Mouse (Mus musculus) forebrain, embryonic 14.5 days (tissue): ENCODE measurements around the gene Prss57. TPM values are rescaled to one million over a fixed set of nuclear protein-coding genes. Genes with fewer than 3 reads are reported as not detected.

Experiments used
- ATAC-seq: fragments of 200-750 bp; cut with Nextera tagmentation; 2 replicates; pipeline ENCODE4 v1.8.0; 2017; ENCODE audit warnings: mild to moderate bottlenecking, moderate library complexity
- DNase-seq: peaks from one replicate; pipeline ENCODE4 v3.0.0-alpha.2; 2015; ENCODE audit warnings: low spot score
- H3K27ac ChIP-seq: fragments of 300-500 bp; sonication (generic); 2 replicates; pipeline ENCODE4 v1.5.1; 2014; ENCODE audit warnings: low read depth, mild to moderate bottlenecking, control low read depth, low read length, moderate library complexity
- H3K27me3 ChIP-seq: fragments of 300-500 bp; sonication (generic); replicated peaks from 2 replicates; pipeline ENCODE4 v1.6.1; 2014; ENCODE audit warnings: low read length, control low read depth, mixed read lengths; ENCODE audit not compliant: control insufficient read depth, insufficient read depth
- H3K36me3 ChIP-seq: fragments of 300-500 bp; sonication (generic); 2 replicates; pipeline ENCODE4 v1.6.1; 2014; ENCODE audit warnings: low read length, control low read depth; ENCODE audit not compliant: control insufficient read depth, insufficient read depth
- H3K4me1 ChIP-seq: fragments of 300-500 bp; sonication (generic); 2 replicates; pipeline ENCODE4 v1.6.1; 2014; ENCODE audit warnings: antibody characterized with exemption, low read length, control low read depth; ENCODE audit not compliant: control insufficient read depth, insufficient read depth
- H3K4me2 ChIP-seq: fragments of 300-500 bp; sonication (generic); 2 replicates; pipeline ENCODE4 v1.6.1; 2014; ENCODE audit warnings: mild to moderate bottlenecking, control low read depth, low read length
- H3K4me3 ChIP-seq: fragments of 300-500 bp; sonication (generic); 2 replicates; pipeline ENCODE4 v1.5.1; 2014; ENCODE audit warnings: low read depth, low read length, control low read depth
- H3K9ac ChIP-seq: fragments of 300-500 bp; sonication (generic); 2 replicates; pipeline ENCODE4 v1.6.1; 2014; ENCODE audit warnings: mild to moderate bottlenecking, low read length, control low read depth, moderate library complexity
- H3K9me3 ChIP-seq: fragments of 300-500 bp; sonication (generic); replicated peaks from 2 replicates; pipeline ENCODE4 v1.6.1; 2016; ENCODE audit warnings: low read length, control low read depth, mixed read lengths; ENCODE audit not compliant: control insufficient read depth
- WGBS: fragments of 180-500 bp; shearing (Covaris S2); extraction: QIAGEN DNeasy Blood & Tissue Kit; methylation state at CpG from one replicate; pipeline ENCODE4 v1.1.7; 2014; 5-methylcytosine and 5-hydroxymethylcytosine counted together
- polyA plus RNA-seq: library from polyadenylated mRNA; unstranded; fragments of >200 nt; fragmentation: Nextera tagmentation; extraction: Ambion mirVana; gene quantifications from 2 replicates; pipeline ENCODE4 v1.2.1, GENCODE M21; 2014

Prss57 gene
- polyA plus RNA-seq, 1 experiment from 2014 or later = 0.37 TPM

- Histone ChIP-seq H3K9ac (no peak overlapping the region), H3K36me3 (peaks cover 85% of the 10 kb centered on the region), H3K4me3 (no peak overlapping the region), H3K27me3 (no peaks in the 10 kb centered on the region), H3K4me2 (no peak overlapping the region), H3K27ac (no peak overlapping the region), H3K4me1 (no peaks in the 10 kb centered on the region), H3K9me3 (no peaks in the 10 kb centered on the region)
- ATAC-seq (no peak), DNase-seq (no peak)
- WGBS = 90% methylated on average over 5 of the region's 5 CpGs
These were observed 23.6 kb upstream of the Prss57 start for GRCm38 (mm10) chr10:79814271-79814842.

- Histone ChIP-seq H3K9ac (no peak overlapping the region), H3K27me3 (no peaks in the 10 kb centered on the region), H3K4me3 (no peak overlapping the region), H3K9me3 (no peaks in the 10 kb centered on the region), H3K27ac (0 out of 2 replicates have a peak overlapping the region, but pooled peaks have one; percentile 9), H3K4me1 (no peaks in the 10 kb centered on the region), H3K36me3 (peaks cover 87% of the 10 kb centered on the region), H3K4me2 (no peak overlapping the region)
- 28% methylated on average over 15 of the region's 15 CpGs for WGBS
- ATAC-seq (peak; percentile 68), DNase-seq (peak; percentile 86)
These were observed 21.2 kb upstream of the Prss57 start for GRCm38 (mm10) chr10:79811736-79812637.

- no peak for DNase-seq
- Histone ChIP-seq H3K9ac (no peak overlapping the region), H3K4me3 (no peak overlapping the region), H3K27me3 (no peaks in the 10 kb centered on the region), H3K4me2 (no peak overlapping the region), H3K4me1 (peaks cover 9% of the 10 kb centered on the region), H3K36me3 (peaks cover 60% of the 10 kb centered on the region), H3K9me3 (no peaks in the 10 kb centered on the region), H3K27ac (no peak overlapping the region)
- no peak for ATAC-seq
- 90% methylated on average over 11 of the region's 11 CpGs for WGBS
These were observed 18.0 kb upstream of the Prss57 start for GRCm38 (mm10) chr10:79808728-79809127.

GRCm38 (mm10) chr10:79807826-79808225, 17.1 kb upstream of the Prss57 start:
- Histone ChIP-seq H3K9ac (no peak overlapping the region), H3K4me2 (no peak overlapping the region), H3K4me1 (peaks cover 17% of the 10 kb centered on the region), H3K4me3 (no peak overlapping the region), H3K9me3 (no peaks in the 10 kb centered on the region), H3K27ac (peak overlapping the region; percentile 48; the same call in 1 of the 2 replicates), H3K36me3 (peaks cover 55% of the 10 kb centered on the region), H3K27me3 (no peaks in the 10 kb centered on the region)
- no peak for DNase-seq
- WGBS = 68% methylated on average over 11 of the region's 11 CpGs
- ATAC-seq = no peak

GRCm38 (mm10) chr10:79806972-79807371, 16.2 kb upstream of the Prss57 start:
- DNase-seq = no peak
- no peak overlapping the region for H3K4me3 ChIP-seq
- H3K9me3 ChIP-seq = no peaks in the 10 kb centered on the region
- peaks cover 48% of the 10 kb centered on the region for H3K36me3 ChIP-seq
- H3K27me3 ChIP-seq = no peaks in the 10 kb centered on the region
- H3K4me2 ChIP-seq = no peak overlapping the region
- WGBS = 84% methylated on average over 10 of the region's 10 CpGs
- H3K27ac ChIP-seq = no peak overlapping the region
- peaks cover 26% of the 10 kb centered on the region for H3K4me1 ChIP-seq
- no peak overlapping the region for H3K9ac ChIP-seq
- no peak for ATAC-seq

- H3K36me3 ChIP-seq = peaks cover 41% of the 10 kb centered on the region
- no peak overlapping the region for H3K4me2 ChIP-seq
- no peaks in the 10 kb centered on the region for H3K9me3 ChIP-seq
- no peaks in the 10 kb centered on the region for H3K27me3 ChIP-seq
- no peak overlapping the region for H3K27ac ChIP-seq
- peaks cover 28% of the 10 kb centered on the region for H3K4me1 ChIP-seq
- H3K4me3 ChIP-seq = no peak overlapping the region
- ATAC-seq (no peak), DNase-seq (no peak)
- 87% methylated on average over 9 of the region's 9 CpGs for WGBS
- no peak overlapping the region for H3K9ac ChIP-seq
These were observed 15.6 kb upstream of the Prss57 start for GRCm38 (mm10) chr10:79806331-79806730.

GRCm38 (mm10) chr10:79805636-79806035, 14.9 kb upstream of the Prss57 start:
- H3K9ac ChIP-seq = no peak overlapping the region
- WGBS = 89% methylated on average over 11 of the region's 11 CpGs
- no peak overlapping the region for H3K4me3 ChIP-seq
- H3K4me2 ChIP-seq = no peak overlapping the region
- H3K4me1 ChIP-seq = peaks cover 28% of the 10 kb centered on the region
- DNase-seq (no peak), ATAC-seq (no peak)
- H3K27ac ChIP-seq = no peak overlapping the region
- no peaks in the 10 kb centered on the region for H3K27me3 ChIP-seq
- peaks cover 37% of the 10 kb centered on the region for H3K36me3 ChIP-seq
- no peaks in the 10 kb centered on the region for H3K9me3 ChIP-seq

GRCm38 (mm10) chr10:79803716-79804323, 13.1 kb upstream of the Prss57 start:
- peak overlapping the region; percentile 22 for H3K4me3 ChIP-seq
- DNase-seq (peak; percentile 95), ATAC-seq (peak; percentile 96)
- H3K9ac ChIP-seq = peak overlapping the region; percentile 49
- no peaks in the 10 kb centered on the region for H3K9me3 ChIP-seq
- peak overlapping the region; percentile 65 for H3K4me2 ChIP-seq
- 2% methylated on average over 29 of the region's 29 CpGs for WGBS
- no peaks in the 10 kb centered on the region for H3K27me3 ChIP-seq
- H3K27ac ChIP-seq = peak overlapping the region; percentile 92
- H3K4me1 ChIP-seq = peaks cover 28% of the 10 kb centered on the region
- peaks cover 25% of the 10 kb centered on the region for H3K36me3 ChIP-seq
